Mouse (Mus musculus): ENCODE data around the gene AC124502.3.

DNA sequence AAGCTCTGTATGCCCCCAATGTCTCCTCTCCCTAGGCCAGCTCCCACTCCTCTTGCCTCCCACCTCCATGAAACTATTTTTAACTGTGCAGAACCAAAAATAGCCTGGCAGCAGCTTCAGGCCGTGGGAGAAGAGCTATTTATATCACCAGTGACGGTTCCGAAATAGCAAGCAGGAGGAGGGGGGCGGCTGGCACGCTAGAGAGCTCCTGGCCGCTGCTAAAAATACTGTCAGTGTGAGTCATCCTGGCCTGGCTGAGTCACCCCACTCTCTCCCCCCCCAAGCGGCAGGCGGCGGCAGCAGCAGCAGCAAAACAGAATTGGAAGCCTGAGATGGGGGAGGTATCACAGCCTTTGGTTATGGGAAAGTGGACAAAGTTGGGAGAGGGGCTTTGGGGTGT, 45.8 kb upstream of the AC124502.3 start:
- TF ChIP-seq MYOG (IDR thresholded peaks at IDR 0.05; ENCODE audit: control insufficient read depth in 1 of 3, insufficient read depth in 1 of 3, insufficient read length in 2 of 3, low read depth in 2 of 3) (peak in 1 of 3 experiments; percentile 31), CEBPB (IDR thresholded peaks at IDR 0.05; ENCODE audit: insufficient read depth, poor library complexity, severe bottlenecking) (no peak), E2F4 (IDR thresholded peaks at IDR 0.05; ENCODE audit: insufficient read depth) (no peak), TCF12 (IDR thresholded peaks at IDR 0.05; ENCODE audit: insufficient read depth, poor library complexity, severe bottlenecking) (no peak), MAX (IDR thresholded peaks at IDR 0.05; ENCODE audit: low read depth) (no peak), USF1 (IDR thresholded peaks at IDR 0.05; ENCODE audit: low read depth) (no peak), SRF (IDR thresholded peaks at IDR 0.05; ENCODE audit: control insufficient read depth, insufficient read length, low read depth) (no peak)
